Mouse (Mus musculus) G1E (cell line): Measurements from ENCODE around the gene Kctd8.

Experiments used
- CTCF ChIP-seq: IDR thresholded peaks from 2 replicates; pipeline ENCODE4 v1.5.1; 2012; ENCODE audit warnings: low read depth, low read length, inconsistent platforms, mixed read lengths
- GATA2 ChIP-seq: IDR thresholded peaks from 2 replicates; pipeline ENCODE4 v1.6.1; 2012; ENCODE audit warnings: low read depth, low read length, inconsistent platforms, borderline replicate concordance

- TF ChIP-seq CTCF (no peak), GATA2 (no peak)
These were observed 118.9 kb downstream of the Kctd8 start for GRCm38 (mm10) chr5:69222608-69223007.
